Mouse (Mus musculus): Measurements from ENCODE around the gene Masp1.

DNA sequence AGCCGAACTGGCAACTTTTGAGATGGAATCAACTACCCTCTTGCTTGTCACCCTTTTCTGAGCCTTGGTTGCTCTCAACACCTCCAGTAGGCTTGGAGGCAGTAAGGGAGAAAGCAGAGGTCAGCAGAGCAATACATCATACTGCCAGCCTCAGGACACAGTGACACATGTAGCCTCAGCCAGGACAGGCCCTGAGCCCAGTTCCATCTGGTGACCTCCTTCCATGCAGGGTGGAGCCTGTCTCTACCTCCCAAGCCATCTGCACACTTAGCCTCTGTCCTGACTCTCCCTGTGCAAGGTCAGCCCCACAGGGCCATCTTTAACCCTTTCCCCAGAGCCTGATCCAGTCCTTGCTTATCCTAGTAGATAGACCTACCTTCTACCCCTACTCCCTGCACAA lies 92.9 kb downstream of the Masp1 start:
- TF ChIP-seq CTCF (IDR thresholded peaks at IDR 0.05; ENCODE audit: low read depth) (no peak), EP300 (IDR thresholded peaks at IDR 0.05; ENCODE audit: low read depth) (no peak)

Data from heart, postnatal 0 days (tissue).